Mouse (Mus musculus): ENCODE measurements around the gene Pknox2.

The Pknox2 gene

GRCm38 (mm10) chr9:37101059-37101940 lies 45.9 kb downstream of the Pknox2 start:
- no peak for DNase-seq (ENCODE audit: low spot score)

DNA sequence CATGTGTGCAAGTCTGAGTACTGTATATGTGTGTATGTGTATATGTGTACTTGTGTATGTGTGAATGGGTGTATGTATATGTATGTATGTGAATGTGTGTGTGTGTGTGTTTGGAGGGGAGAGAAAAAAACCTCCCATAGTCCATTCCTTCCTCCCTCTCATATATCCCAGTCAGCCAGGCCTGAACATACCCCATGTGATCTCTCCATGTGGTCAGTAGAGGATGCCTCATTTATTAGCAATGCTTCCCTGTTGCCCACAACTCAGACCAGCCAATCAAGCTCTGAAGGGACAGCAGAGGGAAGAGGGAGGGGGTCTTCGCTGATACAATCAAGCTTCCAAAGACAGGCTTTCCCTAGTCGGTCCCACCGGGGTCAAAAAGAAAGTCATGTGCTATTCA lies 47.6 kb downstream of the Pknox2 start:
- DNase-seq (ENCODE audit: low spot score): no peak

DNA sequence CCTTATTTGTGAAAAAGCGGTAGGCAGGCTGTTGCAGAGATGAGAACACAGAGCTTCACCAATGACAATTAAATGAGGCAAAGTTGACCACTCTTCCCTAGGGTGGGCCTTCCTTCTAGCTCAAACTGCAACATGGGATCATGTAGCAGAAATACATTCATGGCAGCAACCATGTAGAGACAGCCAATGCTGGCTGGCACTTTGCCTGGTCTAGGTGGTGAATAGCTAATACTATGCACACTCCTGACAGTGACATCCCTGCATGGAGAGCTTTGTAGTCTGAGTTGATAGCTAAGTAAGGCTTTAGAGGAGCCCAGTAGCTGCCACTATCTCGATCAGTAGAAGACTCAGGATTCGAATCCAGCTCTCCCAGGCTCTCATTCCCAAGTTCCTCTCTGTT lies 48.6 kb downstream of the Pknox2 start:
- DNase-seq (ENCODE audit: low spot score): no peak

DNA sequence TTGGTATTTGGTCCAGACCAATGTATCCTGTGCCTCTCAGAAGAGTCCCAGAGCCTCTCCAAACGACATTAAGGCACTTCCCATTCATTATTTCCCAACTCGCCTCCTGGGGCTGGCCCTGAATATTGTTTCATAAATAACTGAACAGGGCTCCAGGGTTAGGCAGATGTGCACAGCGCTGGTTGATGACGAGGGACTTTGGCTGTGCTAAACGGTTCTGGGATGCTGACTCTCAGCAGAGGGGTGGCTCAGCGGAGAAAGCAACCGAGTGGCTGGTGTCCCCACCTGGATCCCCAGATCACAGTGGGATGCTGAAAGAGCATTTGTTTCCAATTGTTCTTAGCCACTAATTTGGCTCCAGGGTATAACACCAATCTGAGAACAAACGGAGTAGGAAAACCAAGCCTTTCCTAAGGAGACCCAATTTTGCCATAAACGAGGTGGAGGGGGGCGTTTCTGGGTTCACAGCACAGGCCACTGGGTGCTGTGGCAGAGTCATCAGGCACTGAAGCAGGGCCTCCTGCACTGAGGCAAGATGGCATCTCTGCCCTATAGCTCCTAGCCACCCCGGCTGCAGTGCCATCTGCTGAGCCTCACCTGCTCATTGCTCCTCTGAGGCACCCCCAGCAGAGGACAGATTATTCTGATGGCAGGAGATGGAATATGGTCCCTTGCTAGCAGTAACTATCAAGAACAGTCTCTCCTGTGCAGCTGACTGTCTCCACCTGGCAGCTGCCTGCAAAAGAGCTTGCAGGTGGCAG lies 52.8 kb downstream of the Pknox2 start:
- DNase-seq (ENCODE audit: low spot score): no peak

DNA sequence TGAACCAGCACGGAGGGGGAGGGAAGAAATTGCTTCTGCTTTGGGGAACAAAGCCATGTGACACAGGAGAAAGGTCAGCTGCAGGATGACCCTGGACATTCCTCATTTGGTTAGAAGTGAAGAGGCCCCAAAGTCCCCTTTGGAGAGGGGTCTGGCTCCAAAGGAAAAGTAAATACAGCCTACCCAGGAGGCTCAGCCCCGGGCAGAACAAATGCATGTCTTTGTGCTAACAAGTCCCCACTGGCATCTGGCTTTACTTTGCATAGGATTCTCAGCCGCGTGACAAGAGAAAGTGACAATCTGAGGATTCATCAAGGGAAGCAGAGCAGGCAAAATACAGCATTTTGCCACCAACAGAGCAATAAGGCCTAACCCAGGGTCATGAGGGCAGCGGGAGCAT lies 54.1 kb downstream of the Pknox2 start:
- no peak for DNase-seq (ENCODE audit: low spot score)

GRCm38 (mm10) chr9:37089894-37090652 lies 57.1 kb downstream of the Pknox2 start:
- no peak for DNase-seq (ENCODE audit: low spot score)

GRCm38 (mm10) chr9:37085370-37085769 lies 61.8 kb downstream of the Pknox2 start:
- peak; percentile 79 for DNase-seq (ENCODE audit: low spot score)

DNA sequence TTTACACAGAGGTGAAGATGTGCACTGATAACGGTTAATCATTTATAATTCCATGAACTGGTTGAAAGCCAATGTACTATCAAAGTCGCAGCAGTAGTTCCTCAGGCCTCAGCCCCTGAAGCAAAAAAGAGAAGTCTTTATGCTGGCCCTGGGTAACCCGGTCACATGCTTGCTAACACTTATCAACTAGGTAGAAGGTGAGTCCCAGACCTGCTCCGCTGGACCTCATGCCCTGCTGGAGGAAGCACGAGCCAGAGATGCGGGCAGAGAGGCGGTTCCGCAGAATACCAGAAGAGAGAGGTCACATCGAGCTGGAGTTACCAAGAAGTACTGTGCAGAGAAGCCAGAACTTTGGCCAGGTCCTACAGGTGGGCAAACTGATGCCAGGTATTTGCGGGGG lies 65.0 kb downstream of the Pknox2 start:
- no peak for DNase-seq (ENCODE audit: low spot score)

GRCm38 (mm10) chr9:37080309-37080708 lies 66.9 kb downstream of the Pknox2 start:
- peak; percentile 43 for DNase-seq (ENCODE audit: low spot score)

- no peak for DNase-seq (ENCODE audit: low spot score)
These were observed 70.2 kb downstream of the Pknox2 start for GRCm38 (mm10) chr9:37077063-37077418.

DNA sequence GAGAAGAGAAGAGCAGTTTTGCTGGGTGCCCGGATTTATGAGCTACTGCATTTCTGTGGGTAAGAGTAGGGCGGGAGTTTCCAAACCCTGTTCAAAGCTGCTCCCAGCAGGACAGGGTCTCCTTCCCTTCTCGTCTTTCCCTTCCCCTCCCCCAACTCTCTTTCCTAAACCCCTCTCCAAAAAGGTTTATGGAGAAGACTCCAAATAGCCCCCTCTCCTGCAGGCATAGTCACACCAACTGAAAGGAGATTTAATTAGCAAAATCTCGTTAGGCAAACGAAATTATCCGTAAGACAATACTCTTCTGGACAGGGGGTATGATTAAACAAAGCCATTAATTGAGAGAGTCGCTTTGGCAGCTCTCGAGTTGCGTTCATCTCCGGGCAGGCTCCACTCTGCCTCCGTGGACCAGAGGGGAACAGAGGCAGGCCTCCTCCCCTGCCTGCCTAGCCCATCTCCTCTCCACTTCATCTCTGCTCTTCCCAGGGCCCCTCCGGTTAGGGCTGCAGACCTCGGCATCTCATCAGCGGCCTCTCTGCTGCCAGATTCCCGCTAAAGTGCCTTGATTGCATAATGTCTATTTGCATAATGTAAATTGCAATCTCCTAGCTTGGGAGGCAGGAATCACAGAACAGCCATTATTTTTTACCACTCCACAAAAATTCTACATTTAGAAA lies 70.7 kb downstream of the Pknox2 start:
- no peak for DNase-seq (ENCODE audit: low spot score)

- DNase-seq (ENCODE audit: low spot score): no peak
These were observed 71.3 kb downstream of the Pknox2 start for GRCm38 (mm10) chr9:37075903-37076302.

- DNase-seq (ENCODE audit: low spot score): no peak
These were observed 77.6 kb downstream of the Pknox2 start for GRCm38 (mm10) chr9:37069391-37070312.

- DNase-seq (ENCODE audit: low spot score): no peak
These were observed 79.8 kb downstream of the Pknox2 start for GRCm38 (mm10) chr9:37067473-37067830.

- no peak for DNase-seq (ENCODE audit: low spot score)
These were observed 80.3 kb downstream of the Pknox2 start for GRCm38 (mm10) chr9:37066732-37067472.

GRCm38 (mm10) chr9:37061627-37062026 lies 85.6 kb downstream of the Pknox2 start:
- no peak for DNase-seq (ENCODE audit: low spot score)

DNA sequence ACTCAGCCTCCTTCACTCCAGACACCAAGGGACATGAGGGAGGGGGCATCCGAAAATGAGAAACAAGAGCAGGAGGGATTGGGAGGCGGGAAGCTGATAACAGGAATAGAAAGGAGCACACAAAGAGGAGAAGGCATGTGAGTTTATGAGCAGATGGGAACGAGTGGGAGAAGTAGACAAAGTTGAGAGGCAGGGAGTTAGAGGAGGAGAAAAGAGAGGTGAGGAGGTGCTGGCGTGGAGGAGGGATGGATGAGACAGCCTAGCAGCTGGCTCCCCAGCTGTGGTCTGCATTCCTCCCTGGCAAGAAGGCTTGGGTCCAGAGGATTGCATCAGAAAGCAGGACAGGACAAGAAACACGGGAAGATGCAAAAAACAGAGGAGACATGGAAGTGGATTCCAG lies 92.5 kb downstream of the Pknox2 start:
- peak; percentile 29 for DNase-seq (ENCODE audit: low spot score)

DNA sequence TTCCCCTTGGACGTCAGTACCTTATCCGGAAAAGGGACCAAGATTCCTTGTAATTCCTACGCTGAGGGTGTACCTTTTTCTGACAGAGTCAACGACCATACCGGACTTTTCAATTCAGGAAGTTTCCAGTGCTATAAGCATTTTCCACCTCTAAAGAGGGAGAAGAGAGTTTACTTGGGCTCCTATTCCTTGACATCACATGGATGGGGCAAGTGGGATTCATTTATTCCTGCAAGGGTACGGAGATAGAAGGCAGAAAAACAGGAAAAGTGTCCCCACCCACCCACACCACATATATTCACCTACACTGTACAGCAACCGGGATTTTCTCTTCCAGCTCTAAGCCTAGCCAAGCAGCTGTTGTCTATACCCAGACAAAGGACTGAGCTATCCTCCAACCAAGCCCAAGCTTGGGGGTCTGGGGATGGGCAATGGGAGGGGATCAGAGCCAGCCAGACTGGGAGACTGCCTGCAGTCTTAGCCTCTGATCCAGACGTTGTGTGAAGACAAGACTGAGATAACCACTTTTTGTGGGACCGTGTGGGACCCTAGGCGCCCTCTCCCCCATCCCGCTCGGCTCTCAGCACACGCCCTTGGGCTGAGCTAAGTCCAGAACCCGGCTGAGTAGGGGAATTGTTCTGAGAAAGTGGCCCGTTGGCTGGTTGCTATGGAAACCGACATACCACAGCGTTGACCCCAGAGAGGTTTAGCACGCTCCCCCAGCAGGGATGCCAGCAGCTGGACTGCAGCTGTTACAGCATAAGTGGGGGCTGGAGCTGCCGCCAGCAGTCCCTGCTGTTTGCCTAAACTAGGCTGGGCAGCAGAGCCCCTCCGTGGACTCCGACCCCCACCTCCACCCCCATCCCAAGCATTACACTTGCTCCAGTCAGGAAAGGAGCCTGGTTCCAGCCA lies 93.3 kb downstream of the Pknox2 start:
- DNase-seq (ENCODE audit: low spot score): peak; percentile 61

- no peak for DNase-seq (ENCODE audit: low spot score)
These were observed 94.2 kb downstream of the Pknox2 start for GRCm38 (mm10) chr9:37053041-37053440.
